Mouse (Mus musculus) thymus, adult 2 months (tissue): ENCODE measurements at regions not wholly inside any gene's neighbourhood (a gene's known extent, or its start where the extent isn't known, plus 50 kb on each side); places are given as distances from the start of the nearest gene placed in this dataset.

Experiments
- DNase-seq: peaks from one replicate; pipeline ENCODE4 v3.0.0; 2021
- H3K27ac ChIP-seq: fragments of 200-500 bp; 2 replicates; pipeline ENCODE4 v1.5.1; 2012; ENCODE audit warnings: low read length, control low read depth; ENCODE audit not compliant: control insufficient read depth, insufficient read depth
- H3K27me3 ChIP-seq: fragments of 200-500 bp; 2 replicates; pipeline ENCODE4 v1.6.1; 2012; ENCODE audit warnings: mild to moderate bottlenecking, low read length, moderate library complexity, mixed read lengths; ENCODE audit not compliant: control insufficient read depth, insufficient read depth
- H3K36me3 ChIP-seq: fragments of 200-500 bp; 2 replicates; pipeline ENCODE4 v1.6.1; 2012; ENCODE audit warnings: mild to moderate bottlenecking, low read length, moderate library complexity; ENCODE audit not compliant: control insufficient read depth, insufficient read depth
- H3K4me1 ChIP-seq: fragments of 200-500 bp; replicated peaks from 2 replicates; pipeline ENCODE4 v1.6.1; 2012; ENCODE audit warnings: low read length; ENCODE audit not compliant: control insufficient read depth, insufficient read depth
- H3K4me3 ChIP-seq: fragments of 200-500 bp; 2 replicates; pipeline ENCODE4 v1.5.1; 2012; ENCODE audit warnings: mild to moderate bottlenecking, low read length, control low read depth, moderate library complexity; ENCODE audit not compliant: control insufficient read depth, insufficient read depth
- CTCF ChIP-seq: fragments of 200-500 bp; IDR thresholded peaks from 2 replicates; pipeline ENCODE4 v1.5.1; 2012; ENCODE audit warnings: mild to moderate bottlenecking, control low read depth, low read length, moderate library complexity, borderline replicate concordance; ENCODE audit not compliant: control insufficient read depth, poor library complexity, insufficient read depth; ENCODE audit errors: extremely low read depth
- POLR2A ChIP-seq: fragments of 200-500 bp; IDR thresholded peaks from 2 replicates; pipeline ENCODE4 v1.6.1; 2012; ENCODE audit warnings: mild to moderate bottlenecking, low read length, control low read depth, moderate library complexity; ENCODE audit not compliant: control insufficient read depth, poor library complexity, insufficient read depth; ENCODE audit errors: extremely low read depth
- WGBS: fragments of 180-500 bp; shearing (Covaris S2); methylation state at CpG from one replicate; pipeline ENCODE4 v1.1.7; 2018; 5-methylcytosine and 5-hydroxymethylcytosine counted together

- no peak for DNase-seq
- no peaks in the 10 kb centered on the region for H3K27me3 ChIP-seq
- no peak overlapping the region for H3K27ac ChIP-seq
- TF ChIP-seq CTCF (no peak), POLR2A (no peak)
- H3K36me3 ChIP-seq = no peaks in the 10 kb centered on the region
- 88% methylated on average over 2 of the region's 2 CpGs for WGBS
- no peak overlapping the region for H3K4me3 ChIP-seq
- no peaks in the 10 kb centered on the region for H3K4me1 ChIP-seq
Observed at GRCm38 (mm10) chr2:64860113-64860512, 164.7 kb downstream of the Grb14 start.

GRCm38 (mm10) chr2:64853918-64854317 is 170.9 kb downstream of the Grb14 start:
- Histone ChIP-seq H3K27ac (no peak overlapping the region), H3K4me1 (no peaks in the 10 kb centered on the region), H3K27me3 (no peaks in the 10 kb centered on the region), H3K36me3 (no peaks in the 10 kb centered on the region), H3K4me3 (no peak overlapping the region)
- no peak for TF ChIP-seq POLR2A
- no peak for TF ChIP-seq CTCF
- 13% methylated on average over 7 of the region's 7 CpGs for WGBS
- peak; percentile 30 for DNase-seq

GRCm38 (mm10) chr2:64852913-64853312 is 171.9 kb downstream of the Grb14 start:
- Histone ChIP-seq H3K4me1 (no peaks in the 10 kb centered on the region), H3K27me3 (no peaks in the 10 kb centered on the region), H3K36me3 (no peaks in the 10 kb centered on the region), H3K27ac (no peak overlapping the region), H3K4me3 (no peak overlapping the region)
- no peak for DNase-seq
- TF ChIP-seq POLR2A (no peak), CTCF (no peak)
- 78% methylated on average over 5 of the region's 5 CpGs for WGBS

GRCm38 (mm10) chr2:64851096-64851495 is 173.7 kb downstream of the Grb14 start:
- 72% methylated on average over 4 of the region's 4 CpGs for WGBS
- Histone ChIP-seq H3K4me3 (no peak overlapping the region), H3K36me3 (no peaks in the 10 kb centered on the region), H3K4me1 (no peaks in the 10 kb centered on the region), H3K27me3 (no peaks in the 10 kb centered on the region), H3K27ac (no peak overlapping the region)
- DNase-seq = no peak
- no peak for TF ChIP-seq CTCF
- no peak for TF ChIP-seq POLR2A

- Histone ChIP-seq H3K4me1 (no peaks in the 10 kb centered on the region), H3K36me3 (no peaks in the 10 kb centered on the region), H3K27ac (no peak overlapping the region), H3K27me3 (no peaks in the 10 kb centered on the region), H3K4me3 (no peak overlapping the region)
- 95% methylated on average over 3 of the region's 3 CpGs for WGBS
- no peak for TF ChIP-seq POLR2A
- no peak for TF ChIP-seq CTCF
- no peak for DNase-seq
Observed at GRCm38 (mm10) chr2:64850656-64851055, 174.1 kb downstream of the Grb14 start.

GRCm38 (mm10) chr2:64824494-64824893 is 200.3 kb downstream of the Grb14 start:
- DNase-seq = no peak
- Histone ChIP-seq H3K4me1 (no peaks in the 10 kb centered on the region), H3K27me3 (no peaks in the 10 kb centered on the region), H3K36me3 (no peaks in the 10 kb centered on the region), H3K27ac (no peak overlapping the region), H3K4me3 (no peak overlapping the region)
- WGBS = 87% methylated on average over 9 of the region's 9 CpGs
- TF ChIP-seq CTCF = no peak

GRCm38 (mm10) chr2:64823905-64824304 is 200.9 kb downstream of the Grb14 start:
- DNase-seq = no peak
- WGBS = 85% methylated on average over 7 of the region's 7 CpGs
- Histone ChIP-seq H3K27ac (no peak overlapping the region), H3K36me3 (no peaks in the 10 kb centered on the region), H3K4me3 (no peak overlapping the region), H3K4me1 (no peaks in the 10 kb centered on the region), H3K27me3 (no peaks in the 10 kb centered on the region)
- no peak for TF ChIP-seq POLR2A
- no peak for TF ChIP-seq CTCF
